Mouse (Mus musculus) myocyte (in vitro differentiated cells): Measurements from ENCODE around the gene Tas2r143.

ENCODE experiments used
- E2F4 ChIP-seq: IDR thresholded peaks from one replicate; pipeline ENCODE4 v1.6.1; 2011; ENCODE audit warnings: mild to moderate bottlenecking, control low read depth, moderate library complexity; ENCODE audit not compliant: insufficient read depth
- MAX ChIP-seq: IDR thresholded peaks from one replicate; pipeline ENCODE4 v1.6.1; 2011; ENCODE audit warnings: low read depth, mild to moderate bottlenecking, control low read depth
- MYOD1 ChIP-seq, 3 experiments: IDR thresholded peaks; one replicate each; pipeline ENCODE4 v1.6.1; 2011; ENCODE audit warnings: control low read depth in 2 of 3, low read depth in 2 of 3, mild to moderate bottlenecking in 2 of 3, moderate library complexity in 1 of 3; ENCODE audit not compliant: insufficient read length in 2 of 3, control insufficient read depth in 1 of 3
- POLR2A ChIP-seq: IDR thresholded peaks from one replicate; pipeline ENCODE4 v1.6.1; 2011; ENCODE audit warnings: low read depth, mild to moderate bottlenecking, control low read depth, moderate library complexity; ENCODE audit not compliant: insufficient read length
- REST ChIP-seq: IDR thresholded peaks from one replicate; pipeline ENCODE4 v1.6.1; 2011; ENCODE audit warnings: mild to moderate bottlenecking, control low read depth, moderate library complexity; ENCODE audit not compliant: insufficient read depth, insufficient read length
- SRF ChIP-seq: IDR thresholded peaks from one replicate; pipeline ENCODE4 v1.6.1; 2011; ENCODE audit warnings: low read depth; ENCODE audit not compliant: control insufficient read depth, insufficient read length

- TF ChIP-seq MAX (no peak), SRF (no peak), POLR2A (no peak), MYOD1 (IDR thresholded peaks at IDR 0.05; ENCODE audit: control insufficient read depth in 1 of 3, insufficient read length in 2 of 3, low read depth in 2 of 3) (no peak), REST (no peak), E2F4 (no peak)
Measured at GRCm38 (mm10) chr6:42435490-42435889, 35.5 kb downstream of the Tas2r143 start.
